In the genomic region with DNA sequence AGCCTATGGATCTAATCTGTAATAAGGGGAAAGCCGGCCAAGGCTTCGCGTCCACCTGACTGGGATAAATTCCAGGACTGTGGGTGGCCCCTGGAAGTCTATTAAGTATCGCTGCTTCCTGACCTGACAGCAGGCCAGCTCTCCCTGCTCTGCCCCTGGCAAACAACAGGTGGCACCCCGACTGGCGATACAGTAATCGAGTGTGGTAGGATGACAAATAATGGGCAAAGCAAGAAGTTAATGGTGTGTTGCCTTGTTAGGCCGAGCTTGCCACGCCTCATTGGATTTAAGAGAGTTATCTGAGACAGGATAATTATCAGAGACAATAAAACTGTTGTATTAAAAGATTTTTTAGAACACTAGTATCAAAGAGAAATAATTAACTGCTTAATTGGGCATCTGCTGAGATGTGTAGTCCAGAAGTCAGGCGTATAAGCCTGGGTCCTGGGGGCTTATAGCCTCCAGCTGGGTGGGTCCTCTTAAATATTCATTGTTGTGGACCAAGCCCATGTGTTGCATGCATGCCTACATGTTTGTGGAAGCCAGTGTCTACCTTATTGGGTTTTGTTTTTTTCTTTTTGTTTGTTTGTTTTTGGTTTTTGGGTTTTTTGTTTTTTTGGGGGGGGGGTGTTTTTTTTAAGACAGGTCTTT, we compare ENCODE assay signal across 12 mouse cellular contexts.
DNase-seq lines count a peak whose midpoint lies in the region; ATAC-seq and TF ChIP-seq lines count a peak whose summit lies in the region.
"Had no signal": no experiment of that assay in that cellular context is flagged by ENCODE, and none has a peak within 500 bp of the region (broad histone marks: within the 10 kb centered on the region; RNA-seq: fewer than 3 reads in every experiment).

No protein-coding gene starts in this region.

- no peak for TF ChIP-seq POLR2A in heart, adult 2 months (IDR thresholded peaks at IDR 0.05; ENCODE audit: insufficient read depth, low read depth, low read length)

- H3K4me2 ChIP-seq in heart, postnatal 0 days (ENCODE audit: low read depth, low read length), result no peak overlapping the region
- H3K4me2 ChIP-seq in midbrain, postnatal 0 days (ENCODE audit: low read depth, low read length, poor library complexity, severe bottlenecking), result no peak overlapping the region
- H3K4me2 ChIP-seq in midbrain, embryonic 14.5 days (ENCODE audit: low read length), result no peak overlapping the region
- no peak overlapping the region for H3K4me2 ChIP-seq in kidney, postnatal 0 days (ENCODE audit: low read length)
- H3K4me2 ChIP-seq in stomach, postnatal 0 days (replicated peaks; ENCODE audit: low read depth), result no peak overlapping the region

- no peak for DNase-seq in heart, postnatal 0 days (ENCODE audit: low spot score)
- no peak for DNase-seq in heart, adult 11 months
- peak; percentile 61 for DNase-seq in midbrain, postnatal 0 days (ENCODE audit: low spot score)
- DNase-seq in midbrain, embryonic 14.5 days, result no peak
- peak; percentile 85 for DNase-seq in kidney, postnatal 0 days (ENCODE audit: low spot score)
- DNase-seq in stomach, postnatal 0 days (ENCODE audit: low spot score), result peak; percentile 22
- DNase-seq in heart, adult 2 months, result no peak
- DNase-seq in left cerebral cortex, adult 11 months (ENCODE audit: low spot score), result no peak
- DNase-seq: adrenal gland, postnatal 10 days; right cerebral cortex, postnatal 25 days had no signal

- intact Hi-C loops in heart, adult 2 months (cut with DNase I), result loop anchor here (5.0 kb wide), 1 partner anchor 1621 kb away; no protein-coding TSS in a partner anchor

- no peak overlapping the region for H3K4me3 ChIP-seq in heart, postnatal 0 days (ENCODE audit: low read depth, low read length)
- no peak overlapping the region for H3K4me3 ChIP-seq in midbrain, postnatal 0 days (ENCODE audit: low read depth, low read length)
- no peak overlapping the region for H3K4me3 ChIP-seq in midbrain, embryonic 14.5 days (replicated peaks; ENCODE audit: low read depth, low read length)
- H3K4me3 ChIP-seq in kidney, postnatal 0 days (replicated peaks; ENCODE audit: low read depth, low read length), result no peak overlapping the region
- no peak overlapping the region for H3K4me3 ChIP-seq in stomach, postnatal 0 days (ENCODE audit: low read depth, low read length)
- no peak overlapping the region for H3K4me3 ChIP-seq in heart, adult 2 months
- H3K4me3 ChIP-seq: megakaryocyte, embryonic 14.5 days had no signal

- H3K36me3 ChIP-seq in heart, postnatal 0 days (replicated peaks; ENCODE audit: control insufficient read depth, insufficient read depth, low read length), result no peaks in the 10 kb centered on the region
- no peaks in the 10 kb centered on the region for H3K36me3 ChIP-seq in midbrain, postnatal 0 days (ENCODE audit: insufficient read depth, low read length)
- H3K36me3 ChIP-seq in midbrain, embryonic 14.5 days (ENCODE audit: control insufficient read depth, insufficient read depth, low read length), result no peaks in the 10 kb centered on the region
- no peaks in the 10 kb centered on the region for H3K36me3 ChIP-seq in kidney, postnatal 0 days (ENCODE audit: insufficient read depth, low read length)
- H3K36me3 ChIP-seq in stomach, postnatal 0 days (ENCODE audit: control insufficient read depth, insufficient read depth, low read length), result no peaks in the 10 kb centered on the region
- H3K36me3 ChIP-seq in heart, adult 2 months (ENCODE audit: control insufficient read depth, insufficient read depth, low read length), result no peaks in the 10 kb centered on the region

- H3K9ac ChIP-seq in heart, postnatal 0 days (replicated peaks; ENCODE audit: low read depth, low read length), result no peak overlapping the region
- no peak overlapping the region for H3K9ac ChIP-seq in midbrain, postnatal 0 days (replicated peaks; ENCODE audit: low read length, poor library complexity, severe bottlenecking)
- no peak overlapping the region for H3K9ac ChIP-seq in midbrain, embryonic 14.5 days (replicated peaks; ENCODE audit: low read length)
- no peak overlapping the region for H3K9ac ChIP-seq in kidney, postnatal 0 days (ENCODE audit: low read depth, low read length)
- H3K9ac ChIP-seq in stomach, postnatal 0 days (ENCODE audit: low read length), result no peak overlapping the region
- H3K9ac ChIP-seq in heart, adult 2 months (ENCODE audit: low read depth, low read length), result no peak overlapping the region
- H3K9ac ChIP-seq: liver, embryonic 14.5 days had no signal

- peak; percentile 13; the same call in 1 of the 2 replicates for TF ChIP-seq CTCF in heart, postnatal 0 days (IDR thresholded peaks at IDR 0.05; ENCODE audit: low read depth)
- TF ChIP-seq CTCF in midbrain, postnatal 0 days (IDR thresholded peaks at IDR 0.05), result peak; percentile 42
- TF ChIP-seq CTCF in kidney, postnatal 0 days (IDR thresholded peaks at IDR 0.05; ENCODE audit: low read depth), result peak; percentile 56; the same call in 1 of the 2 replicates
- TF ChIP-seq CTCF in stomach, postnatal 0 days (IDR thresholded peaks at IDR 0.05; ENCODE audit: low read depth), result peak; percentile 46
- no peak for TF ChIP-seq CTCF in heart, adult 2 months (IDR thresholded peaks at IDR 0.05)

- 52% methylated on average over 10 of the region's 10 CpGs for WGBS in heart, postnatal 0 days
- WGBS in midbrain, postnatal 0 days, result 30% methylated on average over 10 of the region's 10 CpGs
- whole genome bisulfite sequencing in midbrain, embryonic 14.5 days, result 36% methylated on average over 10 of the region's 10 CpGs
- WGBS in kidney, postnatal 0 days, result 21% methylated on average over 10 of the region's 10 CpGs
- 47% methylated on average over 10 of the region's 10 CpGs for WGBS in stomach, postnatal 0 days
- 43% methylated on average over 10 of the region's 10 CpGs for WGBS in heart, adult 2 months

- H3K9me3 ChIP-seq in heart, postnatal 0 days (replicated peaks; ENCODE audit: control insufficient read depth, low read length), result no peaks in the 10 kb centered on the region
- H3K9me3 ChIP-seq in midbrain, postnatal 0 days (ENCODE audit: low read length), result no peaks in the 10 kb centered on the region
- no peaks in the 10 kb centered on the region for H3K9me3 ChIP-seq in midbrain, embryonic 14.5 days (ENCODE audit: control insufficient read depth, low read length)
- H3K9me3 ChIP-seq in kidney, postnatal 0 days (replicated peaks; ENCODE audit: low read length), result no peaks in the 10 kb centered on the region
- no peaks in the 10 kb centered on the region for H3K9me3 ChIP-seq in stomach, postnatal 0 days (ENCODE audit: control insufficient read depth, low read length)
- H3K9me3 ChIP-seq: megakaryocyte, embryonic 14.5 days had no signal

- H3K27me3 ChIP-seq in heart, postnatal 0 days (ENCODE audit: control insufficient read depth, insufficient read depth, low read length), result no peaks in the 10 kb centered on the region
- 0 out of 2 replicates have a peak, but pooled peaks cover 3% of the 10 kb centered on the region for H3K27me3 ChIP-seq in midbrain, postnatal 0 days (ENCODE audit: insufficient read depth, low read length)
- H3K27me3 ChIP-seq in midbrain, embryonic 14.5 days (ENCODE audit: control insufficient read depth, insufficient read depth, low read length), result peaks cover 7% of the 10 kb centered on the region; the same call in 1 of the 2 replicates
- 0 out of 2 replicates have a peak, but pooled peaks cover 8% of the 10 kb centered on the region for H3K27me3 ChIP-seq in kidney, postnatal 0 days (ENCODE audit: insufficient read depth, low read length)
- H3K27me3 ChIP-seq in stomach, postnatal 0 days (ENCODE audit: control insufficient read depth, insufficient read depth, low read length), result no peaks in the 10 kb centered on the region
- 0 out of 2 replicates have a peak, but pooled peaks cover 1% of the 10 kb centered on the region for H3K27me3 ChIP-seq in heart, adult 2 months (ENCODE audit: control insufficient read depth, insufficient read depth, low read length)

- no peaks in the 10 kb centered on the region for H3K4me1 ChIP-seq in heart, postnatal 0 days (ENCODE audit: control insufficient read depth, insufficient read depth)
- no peaks in the 10 kb centered on the region for H3K4me1 ChIP-seq in midbrain, postnatal 0 days (ENCODE audit: insufficient read depth, low read length)
- H3K4me1 ChIP-seq in midbrain, embryonic 14.5 days (ENCODE audit: control insufficient read depth, insufficient read depth, low read length), result 0 out of 2 replicates have a peak, but pooled peaks cover 3% of the 10 kb centered on the region
- H3K4me1 ChIP-seq in kidney, postnatal 0 days (replicated peaks; ENCODE audit: insufficient read depth, low read length), result no peaks in the 10 kb centered on the region
- H3K4me1 ChIP-seq in stomach, postnatal 0 days (replicated peaks; ENCODE audit: control insufficient read depth, insufficient read depth), result no peaks in the 10 kb centered on the region
- no peaks in the 10 kb centered on the region for H3K4me1 ChIP-seq in heart, adult 2 months (ENCODE audit: control insufficient read depth, insufficient read depth, low read length)
- H3K4me1 ChIP-seq: megakaryocyte, embryonic 14.5 days had no signal

- H3K27ac ChIP-seq in heart, postnatal 0 days (ENCODE audit: low read depth), result no peak overlapping the region
- no peak overlapping the region for H3K27ac ChIP-seq in midbrain, postnatal 0 days (ENCODE audit: low read depth, low read length)
- no peak overlapping the region for H3K27ac ChIP-seq in midbrain, embryonic 14.5 days (replicated peaks; ENCODE audit: low read depth, low read length)
- H3K27ac ChIP-seq in kidney, postnatal 0 days, result no peak overlapping the region
- H3K27ac ChIP-seq in stomach, postnatal 0 days (replicated peaks), result no peak overlapping the region
- H3K27ac ChIP-seq in heart, adult 2 months, result no peak overlapping the region
- H3K27ac ChIP-seq: liver, embryonic 14.5 days had no signal

- ATAC-seq in heart, postnatal 0 days (ENCODE audit: insufficient read depth, low read depth), result no peak
- ATAC-seq in midbrain, postnatal 0 days (ENCODE audit: low FRiP score), result 0 out of 2 replicates have a peak, but pooled peaks have one; percentile 48
- no peak for ATAC-seq in midbrain, embryonic 14.5 days (ENCODE audit: low FRiP score, low TSS enrichment)
- peak; percentile 85 for ATAC-seq in kidney, postnatal 0 days (replicated peaks; ENCODE audit: low FRiP score, low read depth)
- ATAC-seq in stomach, postnatal 0 days (ENCODE audit: low FRiP score, low TSS enrichment), result no peak

- H3K79me2 ChIP-seq in heart, adult 2 months (replicated peaks; ENCODE audit: control insufficient read depth, insufficient read depth, low read length), result no peaks in the 10 kb centered on the region

- no peak for TF ChIP-seq EP300 in heart, postnatal 0 days (IDR thresholded peaks at IDR 0.05; ENCODE audit: low read depth)
- no peak for TF ChIP-seq EP300 in stomach, postnatal 0 days (optimal IDR thresholded peaks at IDR 0.05)
- no peak for TF ChIP-seq EP300 in heart, adult 2 months (IDR thresholded peaks at IDR 0.05; ENCODE audit: insufficient read depth, low read depth, low read length)

Comparison
In these comparisons a context has a peak if more than half of its experiments do, and no peak if none do; other contexts are left out.
1. ATAC-seq: peak in midbrain, postnatal 0 days (single experiment) and kidney, postnatal 0 days (single experiment); none in heart, postnatal 0 days (single experiment), midbrain, embryonic 14.5 days (single experiment) and stomach, postnatal 0 days (single experiment).
2. DNase-seq: peak in midbrain, postnatal 0 days (single experiment), kidney, postnatal 0 days (single experiment) and stomach, postnatal 0 days (single experiment); none in heart, postnatal 0 days (single experiment), heart, adult 11 months (single experiment), midbrain, embryonic 14.5 days (single experiment), heart, adult 2 months (0 of 2) and left cerebral cortex, adult 11 months (single experiment).